Mouse (Mus musculus): ENCODE measurements around the gene Plp2.

DNA sequence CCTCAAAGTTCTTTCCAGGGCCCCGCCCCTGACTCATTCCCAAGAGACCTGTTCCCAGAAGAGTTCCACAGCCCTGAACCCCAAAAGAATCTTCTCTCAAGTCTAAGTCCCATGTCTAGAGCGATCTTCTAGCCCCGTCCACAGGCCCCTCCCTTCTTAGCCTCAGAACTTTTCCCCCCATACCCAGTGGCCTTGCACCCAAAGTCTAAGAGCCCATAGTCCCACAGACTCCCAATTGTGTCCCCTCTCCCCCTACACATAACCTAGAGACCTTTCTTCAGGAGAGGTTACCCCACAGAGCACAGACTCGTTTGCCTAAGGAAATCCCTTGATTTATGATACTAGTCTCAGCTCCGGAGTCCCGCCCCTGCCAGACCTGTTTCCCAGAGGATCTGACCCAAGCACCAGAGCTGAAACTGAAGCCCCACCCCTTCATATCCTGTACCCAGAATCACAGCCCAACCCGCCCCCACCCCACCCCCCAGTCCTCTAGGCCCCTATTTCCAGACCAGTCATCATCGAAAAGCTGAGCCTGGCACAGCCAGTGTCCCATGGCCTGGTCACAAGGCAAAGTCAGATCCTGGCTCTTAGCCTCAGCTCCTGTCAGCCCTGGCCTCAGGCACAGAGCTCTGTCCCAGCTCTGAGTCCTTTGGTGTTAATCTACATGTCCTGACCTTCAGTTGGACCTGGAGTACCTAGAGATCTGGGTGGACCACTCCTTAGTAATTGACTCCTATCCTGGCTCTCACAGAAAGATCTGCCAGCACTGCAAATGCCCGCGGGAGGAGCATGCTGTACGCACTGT is 12.2 kb downstream of the Plp2 start:
- TF ChIP-seq POLR2A (IDR thresholded peaks at IDR 0.05; ENCODE audit: borderline replicate concordance, low read depth, low read length) (no peak), CTCF (IDR thresholded peaks at IDR 0.05; ENCODE audit: low read depth, low read length) (no peak)
